Mouse (Mus musculus): Measurements from ENCODE around the gene Fgb. TPM values are rescaled to one million over a fixed set of nuclear protein-coding genes. Genes with fewer than 3 reads are reported as not detected.

Gene Fgb
- total RNA-seq, 2 experiments from 2014 or later = 0.07 TPM; not detected in 1

DNA sequence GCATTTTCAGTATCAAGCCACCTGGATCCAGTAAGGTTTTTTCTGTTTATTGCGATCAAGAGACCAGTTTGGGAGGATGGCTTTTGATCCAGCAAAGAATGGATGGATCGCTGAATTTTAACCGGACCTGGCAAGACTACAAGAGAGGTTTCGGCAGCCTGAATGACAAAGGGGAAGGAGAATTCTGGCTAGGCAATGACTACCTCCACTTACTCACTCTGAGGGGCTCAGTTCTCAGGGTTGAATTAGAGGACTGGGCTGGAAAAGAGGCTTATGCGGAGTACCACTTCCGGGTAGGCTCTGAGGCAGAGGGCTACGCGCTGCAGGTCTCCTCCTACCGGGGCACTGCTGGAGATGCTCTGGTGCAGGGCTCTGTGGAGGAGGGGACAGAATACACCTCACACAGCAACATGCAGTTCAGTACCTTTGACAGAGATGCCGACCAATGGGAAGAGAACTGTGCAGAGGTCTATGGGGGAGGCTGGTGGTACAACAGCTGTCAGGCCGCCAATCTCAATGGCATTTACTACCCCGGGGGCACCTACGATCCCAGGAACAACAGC lies 16.8 kb downstream of the Fgb start:
- DNase-seq = no peak
- intact Hi-C loops (cut with DNase I) = no loop called here

DNA sequence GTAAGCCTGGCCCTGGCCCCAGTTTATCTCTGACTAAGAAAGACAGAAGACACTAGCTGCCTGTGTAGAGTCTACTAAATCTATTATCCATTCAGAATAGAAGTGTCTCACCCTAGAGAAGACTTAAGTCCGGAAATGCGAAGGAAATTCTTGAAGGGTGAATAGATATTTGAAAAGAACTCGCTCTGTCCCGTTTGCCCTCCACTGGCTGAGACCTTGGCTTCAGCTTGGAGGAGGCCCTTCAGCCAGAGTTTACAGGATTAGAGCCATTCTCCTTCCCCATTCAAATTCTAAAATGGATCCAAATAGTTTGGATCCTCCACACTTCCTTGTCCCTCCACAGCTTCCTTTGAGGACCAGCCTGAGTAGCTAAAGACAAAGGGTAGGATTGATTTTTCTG lies 19.3 kb downstream of the Fgb start:
- intact Hi-C loops (cut with DNase I) = no loop called here
- no peak for DNase-seq

DNA sequence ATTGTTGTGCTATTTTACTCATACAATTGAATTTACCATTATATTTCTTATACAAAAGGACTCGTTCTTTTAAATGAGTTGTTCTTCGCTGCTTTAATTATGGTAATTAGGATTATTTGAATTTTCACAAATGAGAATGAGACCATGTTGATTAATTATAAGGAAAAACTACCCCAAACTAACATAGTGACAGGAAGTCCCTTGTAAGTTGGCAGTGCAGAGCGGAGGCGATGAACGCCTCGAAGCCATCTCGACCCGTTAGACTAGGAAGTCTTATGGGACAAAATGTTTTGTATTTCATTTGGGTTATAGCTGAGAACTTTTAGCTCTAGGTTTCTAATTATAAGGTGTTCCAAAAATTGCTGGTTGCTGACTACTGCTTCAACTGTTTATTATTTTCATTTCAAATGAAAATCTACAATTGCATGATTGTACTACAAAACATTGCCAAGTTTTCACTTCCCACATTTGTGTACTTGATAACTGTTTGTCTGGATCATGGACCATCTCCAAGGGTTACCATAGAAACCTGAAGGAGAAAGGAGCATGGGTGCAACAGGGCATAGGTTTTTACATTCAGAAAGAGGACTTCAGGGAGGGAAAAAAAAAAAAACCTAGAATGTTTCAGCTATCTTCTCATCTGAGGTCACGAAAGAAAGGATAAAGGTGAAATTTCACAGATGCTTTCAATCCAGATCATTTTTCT lies 22.0 kb downstream of the Fgb start:
- DNase-seq = no peak
- intact Hi-C loops (cut with DNase I) = no loop called here

DNA sequence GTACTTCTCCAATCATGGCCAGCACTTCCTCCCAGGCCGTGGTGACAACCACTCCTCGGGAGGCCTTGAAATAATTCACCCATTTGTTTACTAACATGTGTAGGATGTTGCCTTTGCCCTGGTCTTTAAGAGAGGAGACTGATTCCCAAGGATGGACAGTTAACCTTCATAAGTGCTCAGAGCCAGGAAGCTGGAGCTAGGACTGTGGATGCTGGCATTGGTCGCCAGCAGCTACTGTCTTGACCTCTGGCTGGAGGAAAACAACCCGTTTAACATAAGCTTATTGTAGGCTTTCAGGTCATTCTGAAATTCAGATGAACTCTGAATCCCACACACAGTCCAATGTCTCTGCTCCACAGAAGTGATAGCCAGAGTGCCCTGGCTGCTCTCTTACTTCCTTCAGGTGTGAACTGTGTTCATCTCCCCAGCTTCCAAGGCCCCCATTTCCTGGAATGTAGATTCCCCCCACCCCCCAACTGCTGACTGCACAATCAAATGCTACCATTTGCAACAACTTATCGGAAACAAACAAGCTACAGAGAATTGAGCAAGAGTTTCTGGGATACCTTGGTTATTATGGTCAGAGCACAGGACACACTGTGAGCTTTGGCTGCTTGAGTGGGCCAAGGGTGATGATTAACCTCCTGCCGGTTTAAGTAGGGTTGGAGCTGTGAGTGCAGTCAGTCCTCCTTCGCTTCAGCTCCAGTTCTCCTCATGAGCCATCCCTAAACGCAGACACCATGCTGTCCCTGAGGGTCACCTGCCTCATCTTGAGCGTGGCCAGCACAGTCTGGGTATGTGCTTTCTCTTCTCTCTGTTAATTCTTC lies 24.0 kb downstream of the Fgb start, which contains the start of gene Fga:
Gene Fga (plus strand): TSS at position 602 of the 827 bp plus-strand sequence.
- DNase-seq = no peak
- intact Hi-C loops (cut with DNase I) = no loop called here

DNA sequence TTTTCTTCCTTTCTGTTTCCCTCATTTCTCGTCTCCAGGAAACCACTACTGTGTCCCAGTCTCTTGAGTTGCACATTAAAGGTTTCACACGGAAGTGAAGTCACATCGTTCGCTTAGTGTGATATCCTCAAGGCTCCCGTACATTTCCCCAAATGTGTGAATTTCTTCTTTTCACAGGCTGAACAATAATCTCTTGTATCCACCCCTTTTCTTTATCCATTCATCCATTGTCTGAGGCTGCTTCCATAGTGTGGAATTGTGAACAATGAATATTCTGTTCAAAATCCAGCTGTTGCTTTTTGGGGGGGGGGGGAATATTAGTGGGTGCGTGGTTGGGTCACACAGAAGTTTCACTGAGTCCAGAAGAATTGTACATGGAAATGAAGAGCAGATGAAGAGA lies 24.6 kb downstream of the Fgb start:
- no peak for DNase-seq
- intact Hi-C loops (cut with DNase I) = no loop called here

DNA sequence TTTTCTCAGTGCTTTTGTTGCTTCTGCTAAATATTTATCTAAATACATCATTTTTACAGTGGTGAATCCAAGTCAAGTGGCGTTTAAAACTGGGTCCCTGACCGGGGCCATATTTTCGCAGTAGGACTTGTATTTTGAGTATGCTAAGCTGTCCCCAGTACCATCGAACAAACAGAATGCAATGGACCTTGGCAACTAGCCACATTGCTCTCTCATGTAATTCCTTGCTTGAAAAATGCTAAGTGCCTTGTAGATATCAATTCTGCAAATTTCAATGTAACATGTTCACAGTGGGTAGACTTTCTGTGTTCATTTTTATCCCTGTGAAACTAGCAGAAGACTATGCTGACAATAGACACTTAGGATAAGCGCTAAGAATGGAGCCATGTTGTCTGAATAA lies 28.5 kb downstream of the Fgb start:
- DNase-seq = no peak
- intact Hi-C loops (cut with DNase I) = no loop called here

DNA sequence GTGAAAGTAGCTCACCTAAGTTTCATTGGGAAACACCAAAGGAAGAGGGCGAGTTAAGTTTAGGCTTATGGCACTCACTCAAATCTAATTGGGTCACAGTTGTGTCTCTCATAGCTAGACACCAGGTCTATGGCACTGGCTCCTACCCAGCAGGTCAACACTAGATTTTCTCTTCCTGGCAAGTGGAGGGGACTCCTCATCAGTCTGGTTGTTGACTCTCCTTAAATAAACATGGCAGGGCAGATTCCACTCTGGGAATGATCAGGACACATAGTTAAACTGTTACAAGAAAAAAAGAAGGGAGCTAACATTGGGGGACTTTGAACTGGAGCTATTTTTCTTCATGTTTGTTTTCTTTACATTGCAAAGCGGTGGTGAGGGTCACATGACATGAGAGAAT lies 29.3 kb downstream of the Fgb start:
- intact Hi-C loops (cut with DNase I) = no loop called here
- DNase-seq = no peak

DNA sequence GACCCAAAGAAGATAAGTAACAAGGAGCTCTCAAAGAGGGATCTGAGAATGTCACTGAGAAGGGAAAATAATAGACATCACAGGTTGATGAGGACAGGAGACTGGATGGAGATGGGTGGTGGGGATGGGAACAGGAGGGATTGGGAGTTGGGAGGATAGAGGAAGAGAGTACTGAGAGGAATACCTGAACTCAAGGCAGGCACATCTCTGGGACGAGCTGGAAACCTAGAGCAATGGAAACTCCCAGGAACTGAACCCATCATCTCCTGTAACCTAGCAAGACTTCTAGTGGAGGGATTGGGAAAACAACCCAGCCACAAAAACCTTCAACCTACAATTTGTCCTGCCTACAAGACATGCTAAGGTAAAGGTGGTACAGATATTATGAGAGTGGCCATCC lies 33.4 kb downstream of the Fgb start:
- no peak for DNase-seq
- intact Hi-C loops (cut with DNase I) = no loop called here

DNA sequence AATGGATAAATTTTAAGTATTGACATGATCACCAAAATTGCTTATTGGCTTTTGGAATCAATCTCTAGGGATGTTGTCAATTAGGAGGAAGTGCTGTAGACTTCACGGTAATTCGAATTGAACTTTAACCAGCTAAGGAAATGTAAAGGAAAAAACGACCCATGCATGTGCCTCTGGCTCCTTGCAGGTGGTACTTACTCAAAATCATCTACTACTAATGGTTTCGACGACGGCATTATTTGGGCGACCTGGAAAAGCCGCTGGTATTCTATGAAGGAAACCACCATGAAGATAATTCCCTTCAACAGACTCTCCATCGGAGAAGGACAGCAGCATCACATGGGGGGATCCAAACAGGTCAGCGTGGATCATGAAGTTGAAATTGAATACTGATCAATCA lies 35.7 kb downstream of the Fgb start:
- no peak for DNase-seq
- intact Hi-C loops (cut with DNase I) = no loop called here

DNA sequence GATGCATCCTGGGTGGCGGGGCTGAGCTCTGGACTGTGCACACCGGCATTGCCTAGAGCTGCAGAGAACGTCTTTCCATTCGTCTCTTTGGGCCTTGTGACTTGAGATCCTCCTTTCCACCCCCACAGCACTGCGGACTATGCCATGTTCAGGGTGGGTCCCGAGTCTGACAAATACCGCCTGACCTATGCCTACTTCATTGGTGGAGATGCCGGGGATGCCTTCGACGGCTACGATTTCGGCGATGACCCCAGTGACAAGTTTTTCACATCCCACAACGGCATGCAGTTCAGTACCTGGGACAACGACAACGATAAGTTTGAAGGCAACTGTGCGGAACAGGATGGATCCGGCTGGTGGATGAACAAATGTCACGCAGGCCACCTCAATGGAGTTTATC lies 37.0 kb downstream of the Fgb start:
- DNase-seq = no peak
- intact Hi-C loops (cut with DNase I) = no loop called here

DNA sequence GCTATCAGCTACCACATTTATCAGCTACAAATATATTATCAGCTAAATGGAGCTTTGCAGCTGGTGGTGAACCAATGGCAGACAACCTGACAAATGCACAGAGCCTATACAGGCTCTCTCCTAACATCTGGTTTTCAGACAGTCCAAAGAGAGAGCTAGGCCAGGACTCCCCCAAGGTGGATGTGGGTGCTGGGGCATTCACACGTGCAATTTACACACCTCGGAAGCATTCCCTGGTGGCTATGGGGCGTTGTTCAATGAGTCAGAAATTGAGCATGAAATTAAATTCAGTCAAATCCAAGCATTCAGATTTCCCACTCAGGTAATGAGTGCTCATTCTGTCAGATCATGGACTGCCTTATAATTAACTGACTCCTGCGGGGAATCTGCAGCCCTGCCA lies 38.1 kb downstream of the Fgb start:
- no peak for DNase-seq
- intact Hi-C loops (cut with DNase I) = no loop called here

DNA sequence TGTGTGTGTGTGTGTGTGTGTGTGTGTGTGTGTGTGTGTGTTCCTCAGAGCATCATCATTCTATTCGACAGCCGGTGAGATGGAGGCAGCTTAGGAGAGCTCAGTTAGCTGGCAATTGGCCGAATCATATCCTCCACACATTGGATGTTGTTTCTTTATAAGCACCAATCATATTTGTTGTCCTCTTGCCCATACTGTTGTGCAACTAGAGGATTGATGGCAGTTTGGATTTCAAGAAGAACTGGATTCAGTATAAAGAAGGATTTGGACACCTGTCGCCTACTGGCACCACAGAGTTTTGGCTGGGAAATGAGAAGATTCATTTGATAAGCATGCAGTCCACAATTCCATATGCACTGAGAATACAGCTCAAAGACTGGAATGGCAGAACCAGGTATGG lies 38.5 kb downstream of the Fgb start:
- intact Hi-C loops (cut with DNase I) = no loop called here
- DNase-seq = no peak

DNA sequence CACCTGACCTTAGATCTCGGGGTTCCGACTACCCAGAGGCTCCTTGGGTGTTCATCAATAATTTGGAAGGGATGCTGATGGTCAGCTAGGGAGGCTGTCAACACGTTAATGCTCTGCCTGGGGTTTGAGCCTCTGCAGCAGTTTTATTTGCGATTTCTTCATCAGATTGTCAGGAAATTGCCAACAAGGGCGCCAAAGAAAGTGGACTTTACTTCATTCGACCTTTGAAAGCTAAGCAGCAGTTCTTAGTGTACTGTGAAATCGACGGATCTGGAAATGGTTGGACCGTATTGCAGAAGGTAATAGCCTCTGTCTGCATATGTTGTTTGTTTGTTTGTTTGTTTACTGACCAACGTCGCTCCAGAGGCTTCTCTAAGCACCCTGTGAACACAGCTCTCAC lies 39.4 kb downstream of the Fgb start:
- intact Hi-C loops (cut with DNase I) = no loop called here
- no peak for DNase-seq

DNA sequence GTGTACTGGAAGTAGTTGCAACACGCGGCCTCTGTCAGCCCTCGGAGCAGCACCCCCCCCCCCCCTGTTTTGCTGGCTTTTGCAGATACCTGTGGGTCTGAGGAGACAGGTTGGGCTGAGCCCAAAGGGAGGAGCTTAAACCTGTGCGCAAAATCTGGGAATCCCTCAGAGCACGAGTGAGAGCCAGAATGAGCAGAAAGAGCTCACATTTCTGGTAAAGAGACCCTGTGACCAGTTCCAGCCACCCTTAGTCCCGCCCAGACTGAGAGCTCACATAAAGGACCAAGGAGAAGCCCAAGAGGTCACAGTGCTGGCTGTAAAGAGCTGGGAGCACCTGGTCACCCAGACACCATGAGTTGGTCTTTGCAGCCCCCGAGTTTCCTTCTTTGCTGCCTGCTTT lies 42.1 kb downstream of the Fgb start, which contains the start of gene Fgg:
Gene Fgg (plus strand): TSS at position 168 of the 400 bp plus-strand sequence.
- DNase-seq = no peak
- intact Hi-C loops (cut with DNase I) = no loop called here

DNA sequence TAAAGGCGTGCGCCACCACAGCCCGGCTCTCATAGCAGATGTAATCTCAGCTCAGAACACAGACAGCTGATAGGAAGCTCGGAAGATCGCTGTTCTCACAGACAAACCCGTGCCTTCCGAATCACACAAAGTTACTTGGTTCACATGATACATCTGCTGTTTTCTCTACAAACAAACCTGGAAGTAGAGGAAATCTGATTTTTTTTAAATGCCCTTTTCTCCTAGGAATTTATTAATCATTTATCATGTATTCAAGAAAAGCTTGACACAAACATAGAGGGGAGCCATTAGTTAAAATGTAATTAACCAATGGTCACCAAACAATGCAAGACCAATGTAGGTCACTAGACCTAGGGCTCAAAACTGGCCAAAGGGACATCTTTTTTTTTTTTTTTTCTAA lies 44.9 kb downstream of the Fgb start:
- DNase-seq = no peak
- intact Hi-C loops (cut with DNase I) = no loop called here

DNA sequence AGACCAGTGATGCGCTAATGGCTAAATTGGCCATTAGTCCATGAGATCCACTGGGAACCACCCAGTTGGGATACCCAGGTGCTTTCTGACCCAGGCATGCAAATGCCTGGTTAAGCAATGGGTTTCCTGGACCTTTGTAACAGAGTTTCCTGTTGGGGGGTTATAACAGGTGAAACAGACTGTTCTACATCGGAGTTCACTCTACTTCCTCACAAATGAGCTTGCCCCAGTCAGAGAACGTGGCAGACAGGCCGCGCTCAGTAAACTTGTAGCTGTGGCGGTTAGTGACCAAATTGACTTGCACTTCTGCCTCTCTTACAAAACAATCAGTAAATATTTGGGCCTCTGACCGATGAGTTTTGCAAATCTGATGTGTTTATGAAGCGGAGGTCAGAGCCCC lies 46.6 kb downstream of the Fgb start:
- no peak for DNase-seq
- intact Hi-C loops (cut with DNase I) = no loop called here

DNA sequence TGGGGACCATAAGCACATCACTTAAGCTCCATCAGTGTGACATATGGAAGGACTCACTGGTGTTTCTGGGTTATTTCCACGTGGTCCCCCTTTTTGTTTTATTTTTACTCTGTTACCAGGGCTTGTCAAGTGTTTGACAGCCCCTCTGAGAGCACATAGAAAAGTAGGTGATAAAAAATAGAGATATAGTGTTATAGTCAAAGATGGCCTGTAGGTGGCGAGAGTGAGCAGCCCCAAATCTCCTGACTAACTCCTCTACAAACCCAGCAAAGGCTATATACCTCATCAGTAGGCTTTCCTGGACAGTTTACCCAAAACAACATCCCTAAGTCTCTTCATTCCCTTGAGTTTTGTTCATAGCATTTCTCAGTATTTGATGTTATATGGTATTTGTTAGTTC lies 47.5 kb downstream of the Fgb start:
- intact Hi-C loops (cut with DNase I) = loop anchor here (1.0 kb wide), 1 partner anchor 51 kb away; no protein-coding TSS in a partner anchor
- peak; percentile 19 to 59 for DNase-seq

DNA sequence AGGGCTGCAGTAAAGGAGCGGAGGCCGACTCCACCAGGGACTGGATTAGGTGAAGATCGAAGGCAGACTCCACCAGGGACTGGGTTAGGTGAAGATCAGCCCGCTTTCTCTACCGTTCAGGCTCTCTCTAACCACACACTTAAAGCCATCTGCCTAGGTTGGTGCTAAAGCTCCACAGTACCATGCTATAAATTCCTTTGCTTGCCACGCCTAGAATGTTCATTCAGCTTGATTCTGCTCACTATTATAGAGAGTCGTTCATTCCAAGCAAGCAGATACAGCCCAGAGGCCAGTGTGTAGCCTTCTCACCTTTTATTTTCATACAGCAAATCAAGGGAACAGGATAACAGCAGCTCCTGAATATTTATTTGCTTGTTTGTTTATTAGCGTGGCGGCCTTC lies 49.7 kb downstream of the Fgb start:
- no peak for DNase-seq
- intact Hi-C loops (cut with DNase I) = loop anchor here (1.0 to 10.0 kb wide), 3 partner anchors 80 to 765 kb away; partner anchors contain the start of gene Sfrp2

DNA sequence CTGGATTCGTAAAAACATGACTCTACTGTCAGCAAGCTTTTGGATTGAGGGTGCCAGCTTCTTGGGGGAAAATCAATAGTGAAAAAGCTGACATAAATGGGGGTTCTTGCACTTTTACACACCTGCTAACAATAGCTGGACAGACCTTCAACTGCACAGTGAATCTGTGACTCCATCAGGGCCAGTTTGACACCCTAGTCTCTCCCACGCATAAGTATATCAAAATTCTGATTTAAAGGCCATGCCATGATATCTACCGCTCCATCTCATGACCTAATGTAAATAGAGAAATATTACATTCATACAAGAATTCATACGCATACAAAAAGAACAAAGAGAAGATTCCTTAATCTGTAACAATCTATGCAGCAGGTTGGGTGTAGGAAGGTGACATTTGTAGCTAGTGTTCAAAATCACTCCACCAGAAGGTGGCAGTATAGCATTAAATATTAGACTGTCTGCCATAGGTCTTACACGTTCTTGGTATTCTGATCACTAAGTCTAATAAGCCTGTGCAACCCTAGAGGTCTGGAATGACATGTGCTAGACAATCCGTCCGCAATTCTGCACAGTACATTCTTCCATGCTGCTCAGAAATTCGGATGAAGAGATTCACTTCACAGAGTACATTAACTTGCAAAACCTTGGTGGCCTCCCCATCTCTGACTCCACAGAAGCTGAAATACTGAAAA lies 50.7 kb downstream of the Fgb start:
- DNase-seq = peak; percentile 57 to 73
- intact Hi-C loops (cut with DNase I) = loop anchor here (1.0 to 10.0 kb wide), 3 partner anchors 81 to 766 kb away; partner anchors contain the start of gene Sfrp2

DNA sequence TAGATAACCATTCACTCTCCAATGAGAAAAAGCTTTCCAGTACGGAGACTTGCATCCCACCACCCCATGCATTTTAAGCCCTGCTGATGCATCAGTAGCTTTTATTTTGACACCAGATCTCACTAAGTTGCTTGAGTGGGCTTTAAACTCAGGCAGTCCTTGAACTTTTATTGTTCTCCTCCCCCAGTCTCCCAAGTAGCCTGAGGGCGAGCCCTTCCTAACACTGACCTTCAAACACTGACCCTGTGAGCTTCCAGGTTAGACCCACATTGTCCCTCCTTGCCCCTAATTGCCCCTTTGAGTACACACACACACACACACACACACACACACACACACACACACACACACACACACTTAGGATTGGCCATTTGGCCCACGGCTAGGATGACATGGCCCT lies 53.0 kb downstream of the Fgb start:
- DNase-seq = no peak

DNA sequence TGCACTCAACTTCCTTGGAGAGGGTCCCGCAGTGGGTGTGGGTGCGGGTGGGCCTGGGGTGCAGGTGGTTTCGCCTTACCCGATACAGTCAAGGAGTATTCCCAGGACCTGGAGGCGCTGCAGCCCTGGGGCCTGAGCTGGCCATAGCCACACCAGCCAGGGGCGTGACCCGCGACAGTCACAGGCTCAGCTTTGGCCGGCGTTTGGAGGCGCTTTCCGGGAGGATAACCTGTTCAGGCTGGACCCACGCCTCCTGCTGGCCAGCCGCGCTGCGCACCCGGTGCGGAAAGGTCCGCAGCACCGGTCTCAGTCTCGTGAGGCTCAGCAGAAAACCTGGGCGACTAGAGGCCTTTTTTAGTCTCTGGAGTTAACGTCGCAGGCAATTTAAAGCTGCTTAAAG lies 54.3 kb downstream of the Fgb start:
- peak; percentile 69 to 77 for DNase-seq
- intact Hi-C loops (cut with DNase I) = loop anchor here (10.0 kb wide), 1 partner anchor 769 kb away; the partner anchor contains the start of gene Sfrp2

More for the DNA sequence above, 53.0 kb downstream of the Fgb start:
- intact Hi-C loops (cut with DNase I) = loop anchor here (10.0 kb wide), 1 partner anchor 768 kb away; the partner anchor contains the start of gene Sfrp2

Data from heart, postnatal 10 days (tissue).